Mouse (Mus musculus): ENCODE results near the gene Fam172a. TPM values are rescaled to one million over a fixed set of nuclear protein-coding genes. Genes with fewer than 3 reads are reported as not detected.

Gene Fam172a
- total RNA-seq, 2 experiments from 2014 or later: 35.6 to 35.8 TPM

DNA sequence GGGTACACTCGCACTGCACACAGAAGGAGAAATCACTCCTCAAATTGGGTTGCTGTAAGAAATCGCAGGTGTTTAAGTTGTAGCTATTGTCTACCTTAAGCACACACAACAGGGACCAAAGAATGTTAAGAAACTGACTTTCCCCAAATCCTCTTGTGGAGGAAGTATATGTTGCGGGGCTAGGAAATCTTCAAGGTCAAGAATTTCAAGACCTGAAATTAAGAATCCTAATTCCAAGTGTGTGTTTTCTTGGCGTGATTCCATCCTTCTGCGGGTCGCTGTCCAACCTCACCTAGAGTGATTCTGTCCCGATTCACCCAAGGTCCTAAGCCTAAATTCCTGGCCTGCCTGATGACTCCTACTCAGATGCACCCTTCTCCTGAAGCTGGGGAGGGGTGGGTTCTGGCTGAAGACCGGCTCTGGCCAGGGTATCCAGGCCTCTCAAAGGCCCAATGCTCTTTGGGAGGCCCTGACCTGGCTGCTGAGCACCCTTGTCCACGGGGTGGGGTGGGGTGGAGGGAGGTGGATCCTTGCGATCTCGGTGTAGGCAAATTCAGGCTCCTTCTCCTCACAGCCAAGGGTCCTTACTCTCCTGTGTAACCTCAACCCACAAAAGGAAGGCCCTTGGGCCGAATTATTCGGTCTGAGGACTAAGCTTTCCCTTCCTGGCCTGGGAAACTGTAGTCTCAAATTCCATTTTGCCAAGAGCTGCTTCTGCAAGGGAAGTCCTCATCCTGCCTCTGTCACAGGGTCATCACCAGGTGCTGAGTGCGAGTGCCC, 509.6 kb downstream of the Fam172a start:
- peak in 1 of 2 experiments; percentile 25 for DNase-seq (ENCODE audit: extremely low spot score in 1 of 2, low spot score in 2 of 2)
- peak overlapping the region; percentile 54; the same call in 1 of the 2 replicates for H3K4me3 ChIP-seq
- intact Hi-C loops (cut with DNase I): loop anchor here (5.0 kb wide), 1 partner anchor 366 kb away; no protein-coding TSS in a partner anchor
- H3K27ac ChIP-seq: peak overlapping the region; percentile 99
- TF ChIP-seq CTCF (IDR thresholded peaks at IDR 0.05): no peak

DNA sequence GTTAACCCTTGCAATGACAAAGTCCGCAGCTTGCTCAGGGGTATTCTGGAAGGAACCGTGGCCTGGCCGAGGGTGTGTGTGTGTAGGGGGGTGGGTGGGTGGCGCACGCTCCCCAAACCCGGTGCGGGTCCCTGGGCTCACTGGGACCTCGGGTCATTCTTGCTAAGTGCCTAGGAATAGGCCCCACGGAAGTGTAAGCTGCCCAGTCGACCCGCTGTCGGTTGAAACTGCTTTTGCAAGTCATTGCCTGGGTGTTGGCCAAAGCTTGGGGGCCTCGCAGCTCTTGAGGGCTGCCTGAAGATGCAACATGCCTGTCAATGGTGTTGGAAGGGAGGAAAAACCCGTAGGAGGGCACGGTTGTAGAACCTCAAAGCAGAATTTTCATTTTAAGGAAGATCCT, 510.3 kb downstream of the Fam172a start:
- DNase-seq (ENCODE audit: extremely low spot score in 1 of 2, low spot score in 2 of 2): peak in 1 of 2 experiments; percentile 31
- TF ChIP-seq CTCF (IDR thresholded peaks at IDR 0.05): no peak
- intact Hi-C loops (cut with DNase I): loop anchor here (5.0 kb wide), 1 partner anchor 365 kb away; no protein-coding TSS in a partner anchor
- H3K4me3 ChIP-seq: no peak overlapping the region
- H3K27ac ChIP-seq: peak overlapping the region; percentile 99

DNA sequence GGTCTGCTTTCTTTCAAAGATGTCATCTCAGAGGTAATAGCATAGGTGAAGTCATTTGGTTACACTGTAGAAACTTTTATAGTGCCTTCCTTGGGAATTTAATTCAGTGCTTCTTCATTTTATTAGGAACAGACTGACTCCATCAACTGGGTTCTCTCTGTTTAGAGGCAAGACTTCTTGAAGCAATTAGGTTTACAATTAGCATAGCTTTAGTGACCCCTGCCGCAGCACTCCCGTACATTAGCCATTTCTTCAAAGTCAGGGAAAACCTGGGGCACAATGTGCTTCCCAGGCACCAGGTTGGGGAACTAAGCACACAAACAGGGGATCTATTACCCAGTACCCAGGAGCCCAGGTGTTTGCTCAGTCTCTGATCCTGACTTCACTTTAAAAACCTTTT, 511.3 kb downstream of the Fam172a start:
- no peak for DNase-seq (ENCODE audit: extremely low spot score in 1 of 2, low spot score in 2 of 2)
- Histone ChIP-seq H3K27ac (no peak overlapping the region), H3K4me3 (no peak overlapping the region)
- intact Hi-C loops (cut with DNase I): loop anchor here (5.0 kb wide), 1 partner anchor 364 kb away; no protein-coding TSS in a partner anchor
- no peak for TF ChIP-seq CTCF (IDR thresholded peaks at IDR 0.05)

DNA sequence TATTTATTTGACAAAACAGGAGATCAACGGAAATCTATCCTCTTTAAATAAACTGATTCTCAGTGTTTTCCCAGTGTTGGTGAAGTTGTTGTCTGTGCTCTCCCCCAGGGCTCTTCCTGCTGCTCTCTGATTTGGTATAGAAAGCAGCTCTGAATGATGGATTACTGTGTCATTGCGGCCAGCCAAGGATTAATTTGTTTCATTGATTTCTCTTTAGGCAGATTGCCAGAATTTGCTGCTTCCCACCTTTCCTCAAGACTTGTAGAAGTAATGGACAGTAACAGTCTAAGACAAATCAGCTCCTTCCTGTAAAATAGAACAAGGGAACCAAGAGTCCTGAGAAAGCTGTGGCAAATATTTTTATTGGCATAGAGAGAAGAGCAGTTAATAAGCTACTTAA, 513.4 kb downstream of the Fam172a start:
- DNase-seq (ENCODE audit: extremely low spot score in 1 of 2, low spot score in 2 of 2): no peak
- no peak for TF ChIP-seq CTCF (IDR thresholded peaks at IDR 0.05)
- Histone ChIP-seq H3K4me3 (no peak overlapping the region), H3K27ac (no peak overlapping the region)
- intact Hi-C loops (cut with DNase I): no loop called here

All from left cerebral cortex, adult 2 months (tissue).